ENCODE assay signal across 12 mouse cellular contexts in genomic region chr17:87826909-87827308, GRCm38 (mm10). TPM values are rescaled to one million over a fixed set of nuclear protein-coding genes. Genes with fewer than 3 reads are reported as not detected.
DNase-seq lines count a peak whose midpoint lies in the region; ATAC-seq and TF ChIP-seq lines count a peak whose summit lies in the region.
"Had no signal": no experiment of that assay in that cellular context is flagged by ENCODE, and none has a peak within 500 bp of the region (broad histone marks: within the 10 kb centered on the region; RNA-seq: fewer than 3 reads in every experiment).

No protein-coding gene starts in this region.

- in situ Hi-C loops in ES-E14 (cut with MboI; ENCODE audit: low sequenced_read_pairs in 2 of 2, unreplicated experiment in 2 of 2), result no loop called here

- H3K9ac ChIP-seq in ES-E14 (ENCODE audit: insufficient read depth, low read depth, low read length, poor library complexity, severe bottlenecking), result no peak overlapping the region
- no peak overlapping the region for H3K9ac ChIP-seq in forebrain, embryonic 15.5 days (replicated peaks)
- H3K9ac ChIP-seq in midbrain, embryonic 15.5 days, result no peak overlapping the region
- H3K9ac ChIP-seq: lung, embryonic 15.5 days had no signal

- no peak for TF ChIP-seq CTCF in gastrocnemius, adult 2 months (IDR thresholded peaks at IDR 0.05)

- H3K4me3 ChIP-seq in heart, embryonic 10.5 days, result peak overlapping the region; percentile 27
- peak overlapping the region; percentile 56 to 81; a peak in 3 of 4 replicates for H3K4me3 ChIP-seq in ES-E14 (ENCODE audit: insufficient read depth in 1 of 2, low read depth in 1 of 2, low read length in 2 of 2, poor library complexity in 1 of 2, severe bottlenecking in 1 of 2)
- no peak overlapping the region for H3K4me3 ChIP-seq in forebrain, embryonic 15.5 days
- H3K4me3 ChIP-seq in midbrain, embryonic 15.5 days, result no peak overlapping the region; the same call in 1 of the 2 replicates
- no peak overlapping the region for H3K4me3 ChIP-seq in gastrocnemius, adult 2 months
- H3K4me3 ChIP-seq: layer of hippocampus, adult 2 months; lung, embryonic 15.5 days had no signal

- no peaks in the 10 kb centered on the region for H3K9me3 ChIP-seq in heart, embryonic 10.5 days
- no peaks in the 10 kb centered on the region for H3K9me3 ChIP-seq in ES-E14 (ENCODE audit: control insufficient read depth, insufficient read depth, low read depth, low read length)
- no peaks in the 10 kb centered on the region for H3K9me3 ChIP-seq in forebrain, embryonic 15.5 days
- H3K9me3 ChIP-seq in midbrain, embryonic 15.5 days, result no peaks in the 10 kb centered on the region
- H3K9me3 ChIP-seq: lung, embryonic 15.5 days had no signal

- no peak overlapping the region for H3K27ac ChIP-seq in heart, embryonic 10.5 days
- H3K27ac ChIP-seq in ES-E14 (ENCODE audit: insufficient read depth, low read depth, low read length, poor library complexity, severe bottlenecking), result no peak overlapping the region
- no peak overlapping the region for H3K27ac ChIP-seq in forebrain, embryonic 15.5 days (replicated peaks)
- H3K27ac ChIP-seq in midbrain, embryonic 15.5 days, result no peak overlapping the region
- no peak overlapping the region for H3K27ac ChIP-seq in gastrocnemius, adult 2 months
- H3K27ac ChIP-seq: layer of hippocampus, adult 2 months; lung, embryonic 15.5 days had no signal

- H3K36me3 ChIP-seq in heart, embryonic 10.5 days, result no peaks in the 10 kb centered on the region
- H3K36me3 ChIP-seq in ES-E14 (ENCODE audit: control insufficient read depth, insufficient read depth, low read length, poor library complexity, severe bottlenecking), result no peaks in the 10 kb centered on the region
- no peaks in the 10 kb centered on the region for H3K36me3 ChIP-seq in forebrain, embryonic 15.5 days
- H3K36me3 ChIP-seq in midbrain, embryonic 15.5 days (replicated peaks), result no peaks in the 10 kb centered on the region
- H3K36me3 ChIP-seq: lung, embryonic 15.5 days had no signal

- DNase-seq in heart, embryonic 10.5 days (ENCODE audit: low spot score), result peak; percentile 72
- DNase-seq in heart, adult 8-10 months (ENCODE audit: low spot score), result no peak
- DNase-seq in ES-E14 (ENCODE audit: low read depth, low spot score), result no peak
- no peak for DNase-seq in B cell, adult 2 months
- no peak for DNase-seq in gastrocnemius, adult 2 months
- DNase-seq in adrenal gland, postnatal 14 days, result no peak

- WGBS in heart, embryonic 10.5 days, result 13% methylated on average over 12 of the region's 12 CpGs
- 30% methylated on average over 12 of the region's 12 CpGs for WGBS in forebrain, embryonic 15.5 days
- WGBS in midbrain, embryonic 15.5 days, result 32% methylated on average over 12 of the region's 12 CpGs

- no peak overlapping the region for H3K4me2 ChIP-seq in forebrain, embryonic 15.5 days (replicated peaks)
- peak overlapping the region; percentile 27 for H3K4me2 ChIP-seq in midbrain, embryonic 15.5 days
- H3K4me2 ChIP-seq: lung, embryonic 15.5 days had no signal

- intact Hi-C loops in gastrocnemius, adult 2 months (cut with DNase I), result no loop called here

- 0 out of 2 replicates have a peak, but pooled peaks have one; percentile 11 for ATAC-seq in forebrain, embryonic 15.5 days (replicated peaks)
- ATAC-seq in midbrain, embryonic 15.5 days (replicated peaks), result no peak

- peaks cover 20% of the 10 kb centered on the region for H3K4me1 ChIP-seq in heart, embryonic 10.5 days
- peaks cover 3 to 9% of the 10 kb centered on the region in 2 experiments; a peak in 3 of 4 replicates for H3K4me1 ChIP-seq in ES-E14 (ENCODE audit: control insufficient read depth in 2 of 2, insufficient read depth in 2 of 2, low read length in 2 of 2, poor library complexity in 1 of 2)
- peaks cover 3% of the 10 kb centered on the region; the same call in 1 of the 2 replicates for H3K4me1 ChIP-seq in forebrain, embryonic 15.5 days
- peaks cover 5% of the 10 kb centered on the region for H3K4me1 ChIP-seq in midbrain, embryonic 15.5 days
- H3K4me1 ChIP-seq: lung, embryonic 15.5 days had no signal

- peaks cover 35% of the 10 kb centered on the region for H3K27me3 ChIP-seq in heart, embryonic 10.5 days (ENCODE audit: insufficient read depth, poor library complexity, severe bottlenecking)
- H3K27me3 ChIP-seq in forebrain, embryonic 15.5 days, result no peaks in the 10 kb centered on the region
- H3K27me3 ChIP-seq in midbrain, embryonic 15.5 days (replicated peaks), result peaks cover 5% of the 10 kb centered on the region; the same call in 1 of the 2 replicates

TF ChIP-seq in ES-E14, 5 proteins besides CTCF, POLR2A, EP300 and RAD21:
- no peak for TF ChIP-seq CHD2 (IDR thresholded peaks at IDR 0.05; ENCODE audit: low read depth, low read length)
- no peak for TF ChIP-seq HCFC1 (IDR thresholded peaks at IDR 0.05; ENCODE audit: borderline replicate concordance, insufficient read depth, low read length)
- TF ChIP-seq ZNF384 (IDR thresholded peaks at IDR 0.05; ENCODE audit: low read depth, low read length), result no peak
- TF ChIP-seq MAFK (IDR thresholded peaks at IDR 0.05; ENCODE audit: insufficient read depth, low read depth, low read length), result no peak
- TF ChIP-seq ZC3H11A (IDR thresholded peaks at IDR 0.05; ENCODE audit: borderline replicate concordance, low read depth, low read length), result no peak

RNA-seq across cellular contexts. Expression of gene Kcnk12, which starts 29.1 kb away (rescaled TPM):
- 0.06 TPM in 1 of 2 replicates, not detected in the other for polyA plus RNA-seq in heart, embryonic 10.5 days (2016; fragmentation: Nextera tagmentation; extraction: Ambion mirVana)
- total RNA-seq in heart, adult 8-10 months (2022), result not detected
- 1.7 and 1.8 TPM in 2 replicates for total RNA-seq in ES-E14 (2012; rRNA removed)
- polyA plus RNA-seq in forebrain, embryonic 15.5 days (2015; fragmentation: Nextera tagmentation; extraction: Ambion mirVana), result 1.3 and 1.6 TPM in 2 replicates
- polyA plus RNA-seq in midbrain, embryonic 15.5 days (2015; fragmentation: Nextera tagmentation; extraction: Ambion mirVana), result 0.44 and 1.1 TPM in 2 replicates
- not detected for total RNA-seq in gastrocnemius, adult 2 months (2021)
- total RNA-seq in adrenal gland, postnatal 14 days (2021), result 0.26 TPM in 1 of 2 replicates, not detected in the other
- polyA plus RNA-seq: heart, embryonic 14.5 days; stomach, embryonic 16.5 days had no signal

Comparison
In these comparisons a context has a peak if more than half of its experiments do, and no peak if none do; other contexts are left out.
1. H3K4me3 ChIP-seq: peak in heart, embryonic 10.5 days (single experiment) and ES-E14 (2 of 2); none in forebrain, embryonic 15.5 days (single experiment), midbrain, embryonic 15.5 days (single experiment) and gastrocnemius, adult 2 months (single experiment).